ENCODE assay signal across 8 mouse cellular contexts in genomic region chr11:97766154-97766881, GRCm38 (mm10). TPM values are rescaled to one million over a fixed set of nuclear protein-coding genes. Genes with fewer than 3 reads are reported as not detected.
A peak's percentile ranks its signal among the peaks of the same experiment; 100 is the strongest.
DNase-seq lines count a peak whose midpoint lies in the region; ATAC-seq lines count a peak whose summit lies in the region.

TSS of gene Cwc25 (minus strand) at chr11:97766556.

- under 1% methylated on average over 38 of the region's 38 CpGs for WGBS in hindbrain, embryonic 15.5 days

- peaks cover 21% of the 10 kb centered on the region for H3K4me1 ChIP-seq in hindbrain, embryonic 15.5 days (replicated peaks)

- peak; percentile 95 for DNase-seq in T-cell, adult 2 months (ENCODE audit: low spot score)
- DNase-seq in cerebellum, postnatal 36 days, result peak; percentile 94 to 96
- peak; percentile 96 to 99 for DNase-seq in frontal cortex, postnatal 36 days (ENCODE audit: low spot score in 2 of 2)
- DNase-seq in left cerebral cortex, adult 11 months (ENCODE audit: low spot score), result peak; percentile 94
- peak; percentile 95 to 97 for DNase-seq in lung, postnatal 4 days
- peak; percentile 94 for DNase-seq in retina, postnatal 7 days (ENCODE audit: low read depth, low spot score)
- peak; percentile 83 for DNase-seq in urinary bladder, adult 2 months (ENCODE audit: low spot score)

- H3K4me3 ChIP-seq in hindbrain, embryonic 15.5 days, result peak within 1 kb of the TSS; percentile 85

- H3K9ac ChIP-seq in hindbrain, embryonic 15.5 days, result peak within 1 kb of the TSS; percentile 85

- peak; percentile 94 for ATAC-seq in hindbrain, embryonic 15.5 days (ENCODE audit: low FRiP score, low read depth)

- no peaks in the 10 kb centered on the region for H3K9me3 ChIP-seq in hindbrain, embryonic 15.5 days

- peak within 1 kb of the TSS; percentile 83 for H3K4me2 ChIP-seq in hindbrain, embryonic 15.5 days

- H3K27me3 ChIP-seq in hindbrain, embryonic 15.5 days, result no peaks in the 10 kb centered on the region

- H3K36me3 ChIP-seq in hindbrain, embryonic 15.5 days, result peaks cover 19% of the 10 kb centered on the region

- H3K27ac ChIP-seq in hindbrain, embryonic 15.5 days (replicated peaks), result peak within 1 kb of the TSS; percentile 90

RNA-seq across cellular contexts. Expression of gene Cwc25, which starts in this region (rescaled TPM):
- polyA plus RNA-seq in hindbrain, embryonic 15.5 days (2015; fragmentation: Nextera tagmentation; extraction: Ambion mirVana), result 14.9 and 16.2 TPM in 2 replicates
- 15.3 and 16.6 TPM in 2 replicates for polyA plus RNA-seq in urinary bladder, adult 2 months (2012; rRNA removed)

Comparison
In these comparisons a context has a peak if more than half of its experiments do, and no peak if none do; other contexts are left out.
1. Peak in every context shown above with its lines: DNase-seq, ATAC-seq, H3K4me3 ChIP-seq and H3K27ac ChIP-seq.